Mouse (Mus musculus) intestine, embryonic 15.5 days (tissue): ENCODE results near the gene Adprhl1. TPM values are rescaled to one million over a fixed set of nuclear protein-coding genes. Genes with fewer than 3 reads are reported as not detected.

Experiments
- ATAC-seq: fragments of 200-750 bp; cut with Nextera tagmentation; 2 replicates; pipeline ENCODE4 v1.8.0; 2017; ENCODE audit warnings: moderate TSS enrichment, moderate library complexity
- H3K27ac ChIP-seq: fragments of 300-500 bp; sonication (generic); 2 replicates; pipeline ENCODE4 v1.5.1; 2015; ENCODE audit warnings: mild to moderate bottlenecking, inconsistent platforms
- H3K27me3 ChIP-seq: fragments of 300-500 bp; sonication (generic); replicated peaks from 2 replicates; pipeline ENCODE4 v1.6.1; 2015; ENCODE audit warnings: inconsistent platforms
- H3K36me3 ChIP-seq: fragments of 300-500 bp; sonication (generic); 2 replicates; pipeline ENCODE4 v1.6.1; 2015; ENCODE audit warnings: inconsistent platforms
- H3K4me1 ChIP-seq: fragments of 300-500 bp; sonication (generic); replicated peaks from 2 replicates; pipeline ENCODE4 v1.6.1; 2015; ENCODE audit warnings: inconsistent platforms
- H3K4me2 ChIP-seq: fragments of 300-500 bp; sonication (generic); replicated peaks from 2 replicates; pipeline ENCODE4 v1.6.1; 2015; ENCODE audit warnings: mild to moderate bottlenecking, inconsistent platforms
- H3K4me3 ChIP-seq: fragments of 300-500 bp; sonication (generic); replicated peaks from 2 replicates; pipeline ENCODE4 v1.5.1; 2015; ENCODE audit warnings: inconsistent platforms
- H3K9ac ChIP-seq: fragments of 300-500 bp; sonication (generic); 2 replicates; pipeline ENCODE4 v1.6.1; 2015; ENCODE audit warnings: inconsistent platforms
- H3K9me3 ChIP-seq: fragments of 300-500 bp; sonication (generic); 2 replicates; pipeline ENCODE4 v1.6.1; 2016; ENCODE audit warnings: inconsistent platforms
- WGBS: fragments of 180-500 bp; shearing (Covaris S2); methylation state at CpG from one replicate; pipeline ENCODE4 v1.1.7; 2015; 5-methylcytosine and 5-hydroxymethylcytosine counted together
- polyA plus RNA-seq: library from polyadenylated mRNA; unstranded; fragments of >200 nt; fragmentation: Nextera tagmentation; extraction: Ambion mirVana; gene quantifications from 2 replicates; pipeline ENCODE4 v1.2.1, GENCODE M21; 2015

The Adprhl1 gene
- 0.24 and 0.43 TPM in 2 replicates for polyA plus RNA-seq

GRCm38 (mm10) chr8:13254019-13254418 is at the start of gene Adprhl1:
Adprhl1 (minus strand) TSS chr8:13254162.
- WGBS: 37% methylated on average over 8 of the region's 8 CpGs
- no peak within 1 kb of the TSS for H3K9ac ChIP-seq
- H3K4me1 ChIP-seq: no peaks in the 10 kb centered on the region
- H3K27me3 ChIP-seq: no peaks in the 10 kb centered on the region
- H3K36me3 ChIP-seq: peaks cover 10% of the 10 kb centered on the region
- no peak within 1 kb of the TSS for H3K4me3 ChIP-seq
- no peak within 1 kb of the TSS for H3K27ac ChIP-seq
- H3K4me2 ChIP-seq: no peak within 1 kb of the TSS
- ATAC-seq: peak; percentile 86
- no peaks in the 10 kb centered on the region for H3K9me3 ChIP-seq

GRCm38 (mm10) chr8:13301036-13301435 is 47.1 kb upstream of the Adprhl1 start:
- Histone ChIP-seq H3K4me1 (no peaks in the 10 kb centered on the region), H3K27ac (no peak overlapping the region), H3K4me3 (no peak overlapping the region), H3K4me2 (no peak overlapping the region), H3K9ac (no peak overlapping the region), H3K27me3 (no peaks in the 10 kb centered on the region), H3K9me3 (no peaks in the 10 kb centered on the region), H3K36me3 (peaks cover 32% of the 10 kb centered on the region)
- no peak for ATAC-seq
- WGBS: 85% methylated on average over 7 of the region's 7 CpGs

GRCm38 (mm10) chr8:13299571-13299970 is 45.6 kb upstream of the Adprhl1 start:
- no peak overlapping the region for H3K27ac ChIP-seq
- H3K9ac ChIP-seq: no peak overlapping the region
- no peak overlapping the region for H3K4me3 ChIP-seq
- no peaks in the 10 kb centered on the region for H3K4me1 ChIP-seq
- H3K4me2 ChIP-seq: no peak overlapping the region
- ATAC-seq: no peak
- H3K27me3 ChIP-seq: no peaks in the 10 kb centered on the region
- peaks cover 39% of the 10 kb centered on the region for H3K36me3 ChIP-seq
- 94% methylated on average over 8 of the region's 8 CpGs for WGBS
- no peaks in the 10 kb centered on the region for H3K9me3 ChIP-seq

GRCm38 (mm10) chr8:13293677-13294470 is 39.9 kb upstream of the Adprhl1 start:
- 95% methylated on average over 9 of the region's 9 CpGs for WGBS
- Histone ChIP-seq H3K4me1 (no peaks in the 10 kb centered on the region), H3K36me3 (peaks cover 28% of the 10 kb centered on the region), H3K9me3 (no peaks in the 10 kb centered on the region), H3K9ac (no peak overlapping the region), H3K4me2 (no peak overlapping the region), H3K27ac (no peak overlapping the region), H3K4me3 (no peak overlapping the region), H3K27me3 (no peaks in the 10 kb centered on the region)
- ATAC-seq: no peak

GRCm38 (mm10) chr8:13292364-13292763 is 38.4 kb upstream of the Adprhl1 start:
- H3K4me2 ChIP-seq: no peak overlapping the region
- H3K4me3 ChIP-seq: no peak overlapping the region
- no peaks in the 10 kb centered on the region for H3K27me3 ChIP-seq
- no peak overlapping the region for H3K9ac ChIP-seq
- H3K27ac ChIP-seq: no peak overlapping the region
- H3K36me3 ChIP-seq: peaks cover 24% of the 10 kb centered on the region
- no peaks in the 10 kb centered on the region for H3K9me3 ChIP-seq
- no peak for ATAC-seq
- no peaks in the 10 kb centered on the region for H3K4me1 ChIP-seq
- WGBS: 31% methylated on average over 9 of the region's 9 CpGs

GRCm38 (mm10) chr8:13288646-13289045 is 34.7 kb upstream of the Adprhl1 start:
- peak overlapping the region; percentile 81 for H3K4me3 ChIP-seq
- WGBS: 1% methylated on average over 6 of the region's 6 CpGs
- peak overlapping the region; percentile 94 for H3K4me2 ChIP-seq
- peaks cover 5% of the 10 kb centered on the region for H3K4me1 ChIP-seq
- peaks cover 7% of the 10 kb centered on the region; the same call in 1 of the 2 replicates for H3K36me3 ChIP-seq
- peak overlapping the region; percentile 79 for H3K9ac ChIP-seq
- H3K27me3 ChIP-seq: no peaks in the 10 kb centered on the region
- no peak for ATAC-seq
- no peaks in the 10 kb centered on the region for H3K9me3 ChIP-seq
- H3K27ac ChIP-seq: no peak overlapping the region

- Histone ChIP-seq H3K4me2 (peak within 1 kb of the TSS; percentile 94), H3K27me3 (no peaks in the 10 kb centered on the region), H3K36me3 (0 out of 2 replicates have a peak, but pooled peaks cover 3% of the 10 kb centered on the region), H3K9me3 (no peaks in the 10 kb centered on the region), H3K4me3 (peak within 1 kb of the TSS; percentile 81), H3K9ac (peak within 1 kb of the TSS; percentile 79), H3K27ac (peak within 1 kb of the TSS; percentile 95), H3K4me1 (peaks cover 5% of the 10 kb centered on the region)
- peak; percentile 95 for ATAC-seq
- WGBS: under 1% methylated on average over 79 of the region's 79 CpGs
Measured at GRCm38 (mm10) chr8:13287692-13288623, 34.0 kb upstream of the Adprhl1 start, which contains the start of the genes Dcun1d2 and Tmco3. Dcun1d2 (minus strand) TSS chr8:13288131. Tmco3 (plus strand) TSS chr8:13288190.

GRCm38 (mm10) chr8:13287304-13287691 is 33.3 kb upstream of the Adprhl1 start:
- Histone ChIP-seq H3K27ac (peak overlapping the region; percentile 95), H3K27me3 (no peaks in the 10 kb centered on the region), H3K4me1 (peaks cover 5% of the 10 kb centered on the region), H3K36me3 (no peaks in the 10 kb centered on the region), H3K9me3 (no peaks in the 10 kb centered on the region), H3K9ac (peak overlapping the region; percentile 79), H3K4me3 (peak overlapping the region; percentile 81), H3K4me2 (peak overlapping the region; percentile 94)
- under 1% methylated on average over 34 of the region's 34 CpGs for WGBS
- ATAC-seq: peak; percentile 93

GRCm38 (mm10) chr8:13283200-13283599 is 29.2 kb upstream of the Adprhl1 start:
- Histone ChIP-seq H3K9me3 (no peaks in the 10 kb centered on the region), H3K27ac (no peak overlapping the region), H3K27me3 (no peaks in the 10 kb centered on the region), H3K4me1 (peaks cover 5% of the 10 kb centered on the region), H3K4me3 (no peak overlapping the region), H3K36me3 (no peaks in the 10 kb centered on the region), H3K9ac (no peak overlapping the region), H3K4me2 (no peak overlapping the region)
- no peak for ATAC-seq
- 82% methylated on average over 1 of the region's 1 CpGs for WGBS

- no peak overlapping the region for H3K4me2 ChIP-seq
- WGBS: 78% methylated on average over 5 of the region's 5 CpGs
- H3K27ac ChIP-seq: no peak overlapping the region
Measured at GRCm38 (mm10) chr8:13276941-13277447, 23.0 kb upstream of the Adprhl1 start.

GRCm38 (mm10) chr8:13272834-13273233 is 18.9 kb upstream of the Adprhl1 start:
- peaks cover 11% of the 10 kb centered on the region for H3K36me3 ChIP-seq

More at GRCm38 (mm10) chr8:13276941-13277447, 23.0 kb upstream of the Adprhl1 start:
- ATAC-seq: no peak
- Histone ChIP-seq H3K4me3 (no peak overlapping the region), H3K36me3 (no peaks in the 10 kb centered on the region), H3K27me3 (no peaks in the 10 kb centered on the region), H3K9me3 (no peaks in the 10 kb centered on the region), H3K4me1 (no peaks in the 10 kb centered on the region), H3K9ac (no peak overlapping the region)

GRCm38 (mm10) chr8:13267566-13267965 is 13.6 kb upstream of the Adprhl1 start:
- H3K27me3 ChIP-seq: no peaks in the 10 kb centered on the region
- no peak for ATAC-seq
- H3K9ac ChIP-seq: no peak overlapping the region
- H3K27ac ChIP-seq: no peak overlapping the region
- WGBS: 63% methylated on average over 2 of the region's 2 CpGs
- H3K4me2 ChIP-seq: no peak overlapping the region
- H3K4me1 ChIP-seq: no peaks in the 10 kb centered on the region
- H3K4me3 ChIP-seq: no peak overlapping the region
- peaks cover 11% of the 10 kb centered on the region for H3K36me3 ChIP-seq
- no peaks in the 10 kb centered on the region for H3K9me3 ChIP-seq

More at GRCm38 (mm10) chr8:13272834-13273233, 18.9 kb upstream of the Adprhl1 start:
- Histone ChIP-seq H3K4me2 (no peak overlapping the region), H3K4me3 (no peak overlapping the region), H3K27me3 (no peaks in the 10 kb centered on the region), H3K27ac (no peak overlapping the region), H3K4me1 (no peaks in the 10 kb centered on the region), H3K9ac (no peak overlapping the region), H3K9me3 (no peaks in the 10 kb centered on the region)
- ATAC-seq: no peak
- WGBS: 91% methylated on average over 5 of the region's 5 CpGs
